Mouse (Mus musculus) c-Kit-positive CD71-positive TER-119-positive erythroid progenitor cells, embryonic 14.5 days (primary cell): ENCODE results near the gene Scyl2.

Experiments
- DNase-seq: peaks from one replicate; pipeline ENCODE4 v3.0.0-alpha.2; 2013; ENCODE audit warnings: low spot score

The Scyl2 gene

GRCm38 (mm10) chr10:89595514-89595913 lies 90.6 kb downstream of the Scyl2 start:
- DNase-seq, result no peak

- DNase-seq, result no peak
Observed at GRCm38 (mm10) chr10:89594309-89594708, 91.8 kb downstream of the Scyl2 start.

GRCm38 (mm10) chr10:89592797-89593196 lies 93.3 kb downstream of the Scyl2 start:
- DNase-seq, result no peak

- DNase-seq, result no peak
Observed at GRCm38 (mm10) chr10:89589877-89590276, 96.2 kb downstream of the Scyl2 start.
